18 mouse cellular contexts compared by ENCODE assay signal in the genomic region with DNA sequence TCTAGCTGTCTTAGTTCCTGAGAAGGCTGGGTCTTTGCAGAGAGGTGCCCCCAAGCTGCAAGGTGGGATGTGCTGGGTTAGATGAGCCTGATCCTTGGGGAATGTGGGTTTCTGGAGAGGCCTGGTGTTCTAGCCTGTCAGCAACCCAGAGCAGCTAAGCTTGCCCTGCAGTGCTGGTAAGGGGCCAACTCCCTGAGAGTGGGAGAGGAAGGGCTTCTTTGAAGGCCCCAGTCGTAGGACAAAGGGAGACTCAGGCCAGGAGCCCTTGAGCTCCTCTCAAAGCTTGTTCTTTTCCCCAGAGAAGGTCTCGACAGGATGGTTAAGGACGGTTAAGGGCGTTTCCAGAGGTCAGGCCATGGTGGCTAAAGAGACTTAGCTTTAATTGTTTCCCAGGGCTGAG. TPM values are rescaled to one million over a fixed set of nuclear protein-coding genes. Genes with fewer than 3 reads are reported as not detected.
DNase-seq lines count a peak whose midpoint lies in the region; ATAC-seq lines count a peak whose summit lies in the region.
"Had no signal": no experiment of that assay in that cellular context is flagged by ENCODE, and none has a peak within 500 bp of the region (broad histone marks: within the 10 kb centered on the region; RNA-seq: fewer than 3 reads in every experiment).

No protein-coding gene starts in this region.

- no peaks in the 10 kb centered on the region for H3K27me3 ChIP-seq in heart, embryonic 11.5 days (ENCODE audit: control insufficient read depth, insufficient read depth, low read length)
- no peaks in the 10 kb centered on the region for H3K27me3 ChIP-seq in lung, embryonic 16.5 days (ENCODE audit: control insufficient read depth, insufficient read depth, low read depth, low read length)
- no peaks in the 10 kb centered on the region for H3K27me3 ChIP-seq in embryonic facial prominence, embryonic 13.5 days
- no peaks in the 10 kb centered on the region for H3K27me3 ChIP-seq in stomach, embryonic 16.5 days (ENCODE audit: control insufficient read depth, insufficient read depth, low read length)
- H3K27me3 ChIP-seq: liver, embryonic 12.5 days had no signal

- no peak for DNase-seq in heart, postnatal 36 days
- no peak for DNase-seq in lung, postnatal 36 days
- DNase-seq: adrenal gland, adult 8-10 months; cerebellum, adult 2 months; kidney, adult 9 months; right cerebral cortex, postnatal 4 days had no signal

- H3K9me3 ChIP-seq in heart, embryonic 11.5 days (replicated peaks; ENCODE audit: control insufficient read depth, low read length) = no peaks in the 10 kb centered on the region
- H3K9me3 ChIP-seq in lung, embryonic 16.5 days (ENCODE audit: control insufficient read depth, low read length) = no peaks in the 10 kb centered on the region
- no peaks in the 10 kb centered on the region for H3K9me3 ChIP-seq in embryonic facial prominence, embryonic 13.5 days
- H3K9me3 ChIP-seq in stomach, embryonic 16.5 days (replicated peaks; ENCODE audit: control insufficient read depth, low read length) = 0 out of 2 replicates have a peak, but pooled peaks cover 4% of the 10 kb centered on the region
- H3K9me3 ChIP-seq: limb, embryonic 10.5 days; liver, embryonic 12.5 days had no signal

- H3K4me3 ChIP-seq in heart, embryonic 11.5 days (ENCODE audit: low read depth, low read length) = no peak overlapping the region
- H3K4me3 ChIP-seq in lung, embryonic 16.5 days (ENCODE audit: low read length) = no peak overlapping the region
- H3K4me3 ChIP-seq in embryonic facial prominence, embryonic 13.5 days = no peak overlapping the region
- H3K4me3 ChIP-seq in stomach, embryonic 16.5 days (replicated peaks; ENCODE audit: low read length) = no peak overlapping the region
- H3K4me3 ChIP-seq: limb, embryonic 10.5 days; liver, embryonic 12.5 days had no signal

- intact Hi-C loops in heart, postnatal 36 days (cut with DNase I) = no loop called here

- no peak overlapping the region for H3K4me2 ChIP-seq in heart, embryonic 11.5 days
- H3K4me2 ChIP-seq in lung, embryonic 16.5 days (ENCODE audit: low read depth, low read length) = no peak overlapping the region
- H3K4me2 ChIP-seq in embryonic facial prominence, embryonic 13.5 days = no peak overlapping the region
- no peak overlapping the region for H3K4me2 ChIP-seq in stomach, embryonic 16.5 days (ENCODE audit: low read depth, low read length)
- H3K4me2 ChIP-seq: liver, embryonic 12.5 days had no signal

- peak overlapping the region; percentile 7; the same call in 1 of the 2 replicates for H3K9ac ChIP-seq in heart, embryonic 11.5 days (ENCODE audit: low read depth, low read length)
- H3K9ac ChIP-seq in lung, embryonic 16.5 days (ENCODE audit: low read length) = no peak overlapping the region; the same call in 1 of the 2 replicates
- H3K9ac ChIP-seq in embryonic facial prominence, embryonic 13.5 days = peak overlapping the region; percentile 12; the same call in 1 of the 2 replicates
- peak overlapping the region; percentile 28; the same call in 1 of the 2 replicates for H3K9ac ChIP-seq in stomach, embryonic 16.5 days (ENCODE audit: low read length)
- H3K9ac ChIP-seq: liver, embryonic 12.5 days had no signal

- H3K27ac ChIP-seq in heart, embryonic 11.5 days (ENCODE audit: low read depth, low read length) = no peak overlapping the region
- H3K27ac ChIP-seq in lung, embryonic 16.5 days (ENCODE audit: low read length) = peak overlapping the region; percentile 73
- H3K27ac ChIP-seq in embryonic facial prominence, embryonic 13.5 days = peak overlapping the region; percentile 11; the same call in 1 of the 2 replicates
- no peak overlapping the region for H3K27ac ChIP-seq in stomach, embryonic 16.5 days (ENCODE audit: low read length)
- H3K27ac ChIP-seq: limb, embryonic 10.5 days; liver, embryonic 12.5 days had no signal

- peaks cover 40% of the 10 kb centered on the region for H3K4me1 ChIP-seq in heart, embryonic 11.5 days (ENCODE audit: control insufficient read depth, insufficient read depth, low read length)
- H3K4me1 ChIP-seq in lung, embryonic 16.5 days (replicated peaks; ENCODE audit: control insufficient read depth, insufficient read depth, low read length) = peaks cover 29% of the 10 kb centered on the region
- peaks cover 34% of the 10 kb centered on the region for H3K4me1 ChIP-seq in embryonic facial prominence, embryonic 13.5 days
- H3K4me1 ChIP-seq in stomach, embryonic 16.5 days (ENCODE audit: control insufficient read depth, insufficient read depth, low read length) = peaks cover 25% of the 10 kb centered on the region
- H3K4me1 ChIP-seq: limb, embryonic 10.5 days; liver, embryonic 12.5 days had no signal

- no peak for ATAC-seq in heart, embryonic 11.5 days (replicated peaks; ENCODE audit: insufficient number of reproducible peaks, low FRiP score, low TSS enrichment)
- ATAC-seq in lung, embryonic 16.5 days (ENCODE audit: low read depth) = peak; percentile 59
- ATAC-seq in embryonic facial prominence, embryonic 13.5 days (ENCODE audit: insufficient number of reproducible peaks, insufficient read depth, low FRiP score, low TSS enrichment, low read depth) = no peak
- no peak for ATAC-seq in stomach, embryonic 16.5 days (ENCODE audit: insufficient read depth, low FRiP score)
- no peak for ATAC-seq in activated CD4-positive, CD25-positive, alpha-beta regulatory T cell, adult 4 months
- ATAC-seq: forebrain, embryonic 14.5 days; liver, embryonic 12.5 days; midbrain, embryonic 16.5 days had no signal

- peaks cover 9% of the 10 kb centered on the region for H3K36me3 ChIP-seq in heart, embryonic 11.5 days (ENCODE audit: control insufficient read depth, insufficient read depth, low read length)
- peaks cover 4% of the 10 kb centered on the region for H3K36me3 ChIP-seq in lung, embryonic 16.5 days (ENCODE audit: control insufficient read depth, insufficient read depth, low read length)
- H3K36me3 ChIP-seq in embryonic facial prominence, embryonic 13.5 days = peaks cover 52% of the 10 kb centered on the region
- 0 out of 2 replicates have a peak, but pooled peaks cover 8% of the 10 kb centered on the region for H3K36me3 ChIP-seq in stomach, embryonic 16.5 days (ENCODE audit: control insufficient read depth, insufficient read depth, low read length)

- 45% methylated on average over 4 of the region's 4 CpGs for WGBS in heart, embryonic 11.5 days (ENCODE audit: insufficient replicate concordance)
- WGBS in lung, embryonic 16.5 days = 34% methylated on average over 4 of the region's 4 CpGs
- WGBS in embryonic facial prominence, embryonic 13.5 days = 20% methylated on average over 4 of the region's 4 CpGs
- WGBS in stomach, embryonic 16.5 days = 44% methylated on average over 4 of the region's 4 CpGs

RNA-seq across cellular contexts. Expression of a gene that starts 16.1 kb away (rescaled TPM):
- 8.4 TPM in 2 replicates for polyA plus RNA-seq in heart, embryonic 11.5 days (2014; fragmentation: Nextera tagmentation; extraction: Ambion mirVana)
- 1 to 10 TPM; 9.5 to 9.7 TPM for total RNA-seq in heart, postnatal 36 days (2021)
- polyA plus RNA-seq in lung, embryonic 16.5 days (2015; fragmentation: Nextera tagmentation; extraction: Ambion mirVana) = 14.8 and 16.8 TPM in 2 replicates
- 13.7 and 16.0 TPM in 2 replicates for polyA plus RNA-seq in embryonic facial prominence, embryonic 13.5 days (2015; fragmentation: Nextera tagmentation; extraction: Ambion mirVana)
- 16.3 and 19.8 TPM in 2 replicates for polyA plus RNA-seq in stomach, embryonic 16.5 days (2015; fragmentation: Nextera tagmentation; extraction: Ambion mirVana)
- 1 to 10 TPM; 2.3 to 2.9 TPM for polyA plus RNA-seq in activated CD4-positive, CD25-positive, alpha-beta regulatory T cell, adult 4 months (2017; shearing (Covaris generic))

RNA-seq across cellular contexts. Expression of a gene that starts 51.2 kb away (rescaled TPM):
- not detected in 2 replicates for polyA plus RNA-seq in heart, embryonic 11.5 days (2014; fragmentation: Nextera tagmentation; extraction: Ambion mirVana)
- under 1 TPM; 0.60 to 0.86 TPM for total RNA-seq in heart, postnatal 36 days (2021)
- polyA plus RNA-seq in lung, embryonic 16.5 days (2015; fragmentation: Nextera tagmentation; extraction: Ambion mirVana) = 0.18 TPM in 1 of 2 replicates, not detected in the other
- polyA plus RNA-seq in embryonic facial prominence, embryonic 13.5 days (2015; fragmentation: Nextera tagmentation; extraction: Ambion mirVana) = 0.18 and 0.22 TPM in 2 replicates
- 0.17 TPM in 1 of 2 replicates, not detected in the other for polyA plus RNA-seq in stomach, embryonic 16.5 days (2015; fragmentation: Nextera tagmentation; extraction: Ambion mirVana)
- under 1 TPM; 0.42 to 0.46 TPM for polyA plus RNA-seq in activated CD4-positive, CD25-positive, alpha-beta regulatory T cell, adult 4 months (2017; shearing (Covaris generic))
- total RNA-seq: common myeloid progenitor, adult 5-6 weeks; granulocyte monocyte progenitor cell, adult 5-6 weeks; megakaryocyte progenitor cell, adult 5-6 weeks had no signal
- polyA plus RNA-seq: liver, embryonic 12.5 days had no signal

RNA-seq across cellular contexts. Expression of a gene that starts 51.5 kb away (rescaled TPM):
- 4.9 and 6.2 TPM in 2 replicates for polyA plus RNA-seq in heart, embryonic 11.5 days (2014; fragmentation: Nextera tagmentation; extraction: Ambion mirVana)
- total RNA-seq in heart, postnatal 36 days (2021) = 10 to 100 TPM; 17.0 to 22.3 TPM
- polyA plus RNA-seq in lung, embryonic 16.5 days (2015; fragmentation: Nextera tagmentation; extraction: Ambion mirVana) = 3.3 and 4.3 TPM in 2 replicates
- 2.0 and 2.1 TPM in 2 replicates for polyA plus RNA-seq in embryonic facial prominence, embryonic 13.5 days (2015; fragmentation: Nextera tagmentation; extraction: Ambion mirVana)
- polyA plus RNA-seq in stomach, embryonic 16.5 days (2015; fragmentation: Nextera tagmentation; extraction: Ambion mirVana) = 2.9 and 4.4 TPM in 2 replicates
- polyA plus RNA-seq in activated CD4-positive, CD25-positive, alpha-beta regulatory T cell, adult 4 months (2017; shearing (Covaris generic)) = 1 to 10 TPM; 1.2 to 1.8 TPM

Comparison
In these comparisons a context has a peak if more than half of its experiments do, and no peak if none do; other contexts are left out.
1. H3K27ac ChIP-seq: peak in lung, embryonic 16.5 days (single experiment) and embryonic facial prominence, embryonic 13.5 days (single experiment); none in heart, embryonic 11.5 days (single experiment) and stomach, embryonic 16.5 days (single experiment).